Mouse (Mus musculus) limb, embryonic 14.5 days (tissue): ENCODE measurements around the gene Pdzk1ip1. TPM values are rescaled to one million over a fixed set of nuclear protein-coding genes. Genes with fewer than 3 reads are reported as not detected.

Experiments
- ATAC-seq: fragments of 200-750 bp; cut with Nextera tagmentation; 2 replicates; pipeline ENCODE4 v1.8.0; 2017; ENCODE audit warnings: low read depth, moderate number of reproducible peaks, moderate TSS enrichment; ENCODE audit not compliant: low FRiP score
- DNase-seq: peaks from one replicate; pipeline ENCODE4 v3.0.0-alpha.2; 2015; ENCODE audit warnings: low spot score
- H3K27ac ChIP-seq: fragments of 300-500 bp; sonication (generic); replicated peaks from 2 replicates; pipeline ENCODE4 v1.5.1; 2014; ENCODE audit warnings: low read depth, mild to moderate bottlenecking, low read length, moderate library complexity, mixed read lengths
- H3K27me3 ChIP-seq: fragments of 300-500 bp; sonication (generic); 2 replicates; pipeline ENCODE4 v1.6.1; 2014; ENCODE audit warnings: low read length, mixed read lengths; ENCODE audit not compliant: control insufficient read depth, insufficient read depth
- H3K36me3 ChIP-seq: fragments of 300-500 bp; sonication (generic); 2 replicates; pipeline ENCODE4 v1.6.1; 2014; ENCODE audit warnings: mild to moderate bottlenecking, low read length, moderate library complexity, mixed read lengths; ENCODE audit not compliant: control insufficient read depth, insufficient read depth
- H3K4me1 ChIP-seq: fragments of 300-500 bp; sonication (generic); 2 replicates; pipeline ENCODE4 v1.6.1; 2014; ENCODE audit warnings: antibody characterized with exemption, low read length, mixed read lengths; ENCODE audit not compliant: control insufficient read depth, insufficient read depth
- H3K4me2 ChIP-seq: fragments of 300-500 bp; sonication (generic); replicated peaks from 2 replicates; pipeline ENCODE4 v1.6.1; 2014; ENCODE audit warnings: low read depth, mild to moderate bottlenecking, low read length, moderate library complexity; ENCODE audit not compliant: severe bottlenecking
- H3K4me3 ChIP-seq: fragments of 300-500 bp; sonication (generic); replicated peaks from 2 replicates; pipeline ENCODE4 v1.5.1; 2014; ENCODE audit warnings: low read length
- H3K9ac ChIP-seq: fragments of 300-500 bp; sonication (generic); 2 replicates; pipeline ENCODE4 v1.6.1; 2014; ENCODE audit warnings: mild to moderate bottlenecking, low read depth, low read length, moderate library complexity; ENCODE audit not compliant: severe bottlenecking
- H3K9me3 ChIP-seq: fragments of 300-500 bp; sonication (generic); 2 replicates; pipeline ENCODE4 v1.6.1; 2016; ENCODE audit warnings: low read length; ENCODE audit not compliant: control insufficient read depth
- POLR2A ChIP-seq: fragments of 200-500 bp; IDR thresholded peaks from 2 replicates; pipeline ENCODE4 v1.8.0; 2012; ENCODE audit warnings: inconsistent platforms, mild to moderate bottlenecking, moderate library complexity, borderline replicate concordance; ENCODE audit not compliant: insufficient read depth, insufficient read length; ENCODE audit errors: extremely low read depth
- WGBS: fragments of 180-500 bp; shearing (Covaris S2); extraction: QIAGEN DNeasy Blood & Tissue Kit; methylation state at CpG from one replicate; pipeline ENCODE4 v1.1.7; 2014; 5-methylcytosine and 5-hydroxymethylcytosine counted together
- polyA plus RNA-seq, 2 experiments: library from polyadenylated mRNA; depleted of rRNA in 1 of 2; stranded (reverse) in 1 of 2; unstranded in 1 of 2; fragments of >200 nt; fragmentation: Nextera tagmentation in 1 of 2; extraction: Ambion mirVana in 1 of 2; gene quantifications; 2 replicates each; pipeline versions ENCODE4 v1.2.1 to v1.2.3; 2012 to 2014

Gene Pdzk1ip1
- polyA plus RNA-seq, 2 experiments = 12.0 to 21.9 TPM

- Histone ChIP-seq H3K27ac (no peak overlapping the region), H3K4me3 (peak overlapping the region; percentile 16), H3K4me1 (peaks cover 12% of the 10 kb centered on the region), H3K9ac (peak overlapping the region; percentile 44), H3K27me3 (peaks cover 31% of the 10 kb centered on the region), H3K36me3 (no peaks in the 10 kb centered on the region), H3K4me2 (peak overlapping the region; percentile 61), H3K9me3 (no peaks in the 10 kb centered on the region)
- TF ChIP-seq POLR2A = no peak
- ATAC-seq (peak; percentile 43; the same call in 1 of the 2 replicates), DNase-seq (no peak)
- under 1% methylated on average over 23 of the region's 31 CpGs for WGBS
Observed at GRCm38 (mm10) chr4:115095671-115096434, 7.3 kb downstream of the Pdzk1ip1 start.

- 9% methylated on average over 11 of the region's 11 CpGs for WGBS
- peak overlapping the region; percentile 26; the same call in 1 of the 2 replicates for H3K4me2 ChIP-seq
- DNase-seq = no peak
- ATAC-seq = no peak
- H3K9me3 ChIP-seq = no peaks in the 10 kb centered on the region
- H3K4me3 ChIP-seq = no peak overlapping the region
- H3K36me3 ChIP-seq = no peaks in the 10 kb centered on the region
- peaks cover 31% of the 10 kb centered on the region for H3K27me3 ChIP-seq
- no peak overlapping the region for H3K9ac ChIP-seq
- H3K4me1 ChIP-seq = peaks cover 12% of the 10 kb centered on the region
- no peak overlapping the region for H3K27ac ChIP-seq
- no peak for TF ChIP-seq POLR2A
Observed at GRCm38 (mm10) chr4:115096435-115097145, 8.1 kb downstream of the Pdzk1ip1 start.

DNA sequence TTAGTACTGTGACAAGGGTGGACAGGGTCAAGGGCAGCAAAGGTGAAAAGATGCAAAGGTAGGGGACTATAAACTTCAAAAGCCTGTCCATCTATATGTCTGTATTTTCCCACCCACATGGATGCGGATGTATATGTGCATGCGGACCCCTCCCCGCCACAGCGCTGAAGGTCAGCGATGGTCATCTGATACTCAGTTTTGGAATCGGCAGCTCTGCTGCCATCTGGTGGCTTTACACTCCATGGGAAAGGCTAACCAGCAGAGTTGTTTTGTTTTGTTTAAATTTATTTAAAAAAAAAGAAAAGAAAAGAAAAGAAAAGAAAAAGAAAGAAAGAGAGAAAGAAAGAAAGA, 8.6 kb downstream of the Pdzk1ip1 start:
- Histone ChIP-seq H3K9me3 (no peaks in the 10 kb centered on the region), H3K4me2 (peak overlapping the region; percentile 26; the same call in 1 of the 2 replicates), H3K9ac (no peak overlapping the region), H3K27ac (no peak overlapping the region), H3K4me1 (peaks cover 12% of the 10 kb centered on the region), H3K36me3 (no peaks in the 10 kb centered on the region), H3K27me3 (peaks cover 31% of the 10 kb centered on the region), H3K4me3 (no peak overlapping the region)
- under 1% methylated on average over 6 of the region's 6 CpGs for WGBS
- no peak for TF ChIP-seq POLR2A
- ATAC-seq = no peak
- no peak for DNase-seq

DNA sequence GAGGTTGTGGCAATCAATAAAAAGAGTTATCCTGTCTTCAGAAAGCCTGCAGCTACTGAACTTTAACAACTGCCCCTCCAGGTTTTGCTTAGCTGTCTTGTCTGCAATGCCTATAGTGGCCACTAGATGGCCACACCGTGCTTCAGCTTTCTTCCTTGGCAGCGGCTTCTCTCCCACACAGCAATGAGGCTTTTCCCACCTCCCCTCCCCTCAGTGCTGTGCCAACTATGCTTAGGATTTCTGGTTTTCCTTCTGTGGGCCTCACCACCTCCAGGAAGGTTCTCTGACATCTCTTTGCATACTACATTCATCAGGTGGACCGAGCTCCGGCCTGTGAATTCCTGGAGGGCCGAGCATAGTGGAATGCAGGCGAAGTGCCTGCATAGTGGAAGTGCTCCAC, 13.2 kb downstream of the Pdzk1ip1 start:
- ATAC-seq (no peak), DNase-seq (peak; percentile 76)
- no peak; the same call in 1 of the 2 replicates for TF ChIP-seq POLR2A
- H3K36me3 ChIP-seq = no peaks in the 10 kb centered on the region
- H3K4me3 ChIP-seq = no peak overlapping the region
- 0 out of 2 replicates have a peak, but pooled peaks cover 2% of the 10 kb centered on the region for H3K4me1 ChIP-seq
- H3K4me2 ChIP-seq = no peak overlapping the region
- no peak overlapping the region for H3K27ac ChIP-seq
- 36% methylated on average over 6 of the region's 6 CpGs for WGBS
- H3K9me3 ChIP-seq = no peaks in the 10 kb centered on the region
- H3K9ac ChIP-seq = no peak overlapping the region
- peaks cover 9% of the 10 kb centered on the region for H3K27me3 ChIP-seq

DNA sequence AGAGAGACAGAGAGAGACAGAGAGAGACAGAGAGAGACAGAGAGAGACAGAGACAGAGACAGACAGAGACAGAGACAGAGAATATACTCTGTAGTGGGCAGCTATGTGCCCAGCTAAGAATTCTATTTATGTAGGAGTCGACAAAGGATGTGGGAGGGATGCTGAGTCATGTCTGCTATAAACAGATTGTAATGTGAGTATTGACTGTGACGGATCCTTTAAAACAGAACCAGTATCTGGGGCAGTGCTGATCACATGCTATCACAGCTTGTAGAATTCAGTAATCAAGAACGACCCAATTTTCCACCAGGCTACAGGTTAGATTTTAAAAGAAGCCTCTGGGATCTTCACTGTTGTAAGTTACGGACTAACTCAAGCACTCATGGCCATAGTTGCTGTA, 15.0 kb downstream of the Pdzk1ip1 start:
- no peak overlapping the region for H3K9ac ChIP-seq

More for the DNA sequence above, 15.0 kb downstream of the Pdzk1ip1 start:
- 55% methylated on average over 4 of the region's 4 CpGs for WGBS
- Histone ChIP-seq H3K4me1 (no peaks in the 10 kb centered on the region), H3K4me3 (no peak overlapping the region), H3K4me2 (no peak overlapping the region), H3K36me3 (no peaks in the 10 kb centered on the region), H3K9me3 (no peaks in the 10 kb centered on the region), H3K27me3 (no peaks in the 10 kb centered on the region), H3K27ac (no peak overlapping the region)
- ATAC-seq (no peak), DNase-seq (no peak)
- no peak for TF ChIP-seq POLR2A
